Mouse (Mus musculus) small intestine, adult 2 months (tissue): ENCODE results near the gene Traf1.

Source experiments
- CTCF ChIP-seq: fragments of 200-500 bp; IDR thresholded peaks from 2 replicates; pipeline ENCODE4 v1.5.1; 2012; ENCODE audit warnings: low read depth, mild to moderate bottlenecking, control low read depth, inconsistent platforms, low read length, moderate library complexity, mixed read lengths; ENCODE audit not compliant: insufficient replicate concordance, insufficient read length; ENCODE audit errors: extremely low read depth
- POLR2A ChIP-seq: fragments of 200-500 bp; IDR thresholded peaks from 2 replicates; pipeline ENCODE4 v1.6.1; 2012; ENCODE audit warnings: low read depth, mild to moderate bottlenecking, control low read depth, inconsistent platforms, low read length, moderate library complexity

GRCm38 (mm10) chr2:34961481-34962036 is at the start of gene Traf1:
- TF ChIP-seq POLR2A, result no peak
- no peak for TF ChIP-seq CTCF
